Mouse (Mus musculus) T-helper 1 cell (primary cell): ENCODE data around the gene Hnf4a.
"Not testable (repeated sequence)": the region's sequence is repeated elsewhere in the genome, so short reads cannot be mapped to it uniquely, and the experiment has no call there.

Experiments
- in situ Hi-C: fragments of 300-600 bp; cut with MboI, MseI; formaldehyde crosslinking; loops from one replicate; pipeline ENCODE4 v1.15.1; 2025; ENCODE audit warnings: high pct_unique_total_duplicates

Gene Hnf4a

GRCm38 (mm10) chr2:163616652-163617227 is 110.1 kb downstream of the Hnf4a start:
- in situ Hi-C loops, result no loop called here

- in situ Hi-C loops, result no loop called here
These were observed 110.7 kb downstream of the Hnf4a start for GRCm38 (mm10) chr2:163617232-163617863.

DNA sequence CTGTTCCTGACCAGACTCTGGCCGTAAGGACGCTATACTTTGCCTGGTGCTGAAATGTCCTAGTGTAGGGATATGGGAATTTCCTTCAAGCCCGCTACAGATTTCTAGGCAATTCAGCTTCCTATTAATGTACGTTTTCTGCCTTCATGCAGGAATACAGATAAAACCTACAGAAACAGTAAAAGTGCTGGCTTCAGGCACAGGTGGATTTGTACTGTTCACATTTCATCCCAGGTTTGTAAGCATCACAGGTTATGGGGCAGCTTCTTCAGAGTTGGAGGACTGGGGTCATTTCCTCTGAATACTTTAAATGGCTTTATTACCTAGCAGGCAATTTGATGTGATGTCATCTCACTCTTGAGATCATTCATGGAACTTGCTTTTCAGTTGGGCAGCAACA is 111.3 kb downstream of the Hnf4a start:
- in situ Hi-C loops, result no loop called here

GRCm38 (mm10) chr2:163620451-163620850 is 113.8 kb downstream of the Hnf4a start:
- in situ Hi-C loops, result no loop called here

DNA sequence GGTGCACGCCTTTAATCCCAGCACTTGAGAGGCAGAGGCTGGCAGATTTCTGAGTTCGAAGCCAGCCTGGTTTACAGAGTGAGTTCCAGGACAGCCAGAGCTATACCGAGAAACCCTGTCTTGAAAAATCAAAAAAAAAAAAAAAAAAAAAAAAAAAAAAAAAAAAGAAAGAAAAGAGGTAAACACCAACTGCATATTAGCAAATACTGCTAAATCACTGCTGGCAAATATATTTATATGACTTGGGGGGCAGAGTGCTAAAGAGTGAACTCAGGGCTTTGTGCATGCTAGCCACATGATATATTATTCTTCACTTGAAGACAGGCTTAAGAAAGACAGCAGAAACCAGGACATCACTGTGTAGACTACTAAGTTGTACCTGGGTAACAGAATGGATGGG is 114.8 kb downstream of the Hnf4a start:
- in situ Hi-C loops, result not testable (repeated sequence)
